Mouse (Mus musculus): Measurements from ENCODE around the gene Gm10057. TPM values are rescaled to one million over a fixed set of nuclear protein-coding genes. Genes with fewer than 3 reads are reported as not detected.
"Not testable (repeated sequence)": the region's sequence is repeated elsewhere in the genome, so short reads cannot be mapped to it uniquely, and the experiment has no call there.

Gene Gm10057
- not detected for total RNA-seq (2018; cell fraction: chromatin; rRNA removed)
- total RNA-seq (2018; cell fraction: cytosol; rRNA removed), result not detected
- total RNA-seq (2018; cell fraction: nucleus; rRNA removed), result not detected
- not detected in 3 replicates for polyA plus RNA-seq (2018)

DNA sequence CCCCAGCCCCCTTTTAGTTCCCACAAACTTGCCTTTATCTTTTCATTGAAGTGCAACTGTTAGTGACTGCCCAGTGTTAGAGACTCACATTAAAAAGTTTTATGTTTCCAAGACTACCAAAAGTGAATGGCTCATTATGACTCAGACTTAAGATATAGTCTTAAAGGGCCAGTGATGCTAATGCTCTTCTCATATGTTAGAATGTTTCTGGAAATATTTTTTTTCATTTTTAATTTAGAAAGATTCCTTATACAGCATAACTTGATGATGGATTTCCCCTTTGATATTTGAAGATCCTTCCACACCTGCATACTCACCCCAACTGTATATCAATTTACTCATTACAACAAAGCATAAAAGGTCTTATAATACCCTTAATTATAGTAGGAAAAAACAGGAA lies at the start of gene Gm10057:
Gene Gm10057, minus strand, starts transcription at position 101 of the 400 bp plus-strand sequence.
- H3K4me3 ChIP-seq (ENCODE audit: inconsistent target); H3K27ac ChIP-seq; H3K36me3 ChIP-seq (ENCODE audit: inconsistent target); H3K79me2 ChIP-seq (ENCODE audit: inconsistent target): not testable (repeated sequence)

DNA sequence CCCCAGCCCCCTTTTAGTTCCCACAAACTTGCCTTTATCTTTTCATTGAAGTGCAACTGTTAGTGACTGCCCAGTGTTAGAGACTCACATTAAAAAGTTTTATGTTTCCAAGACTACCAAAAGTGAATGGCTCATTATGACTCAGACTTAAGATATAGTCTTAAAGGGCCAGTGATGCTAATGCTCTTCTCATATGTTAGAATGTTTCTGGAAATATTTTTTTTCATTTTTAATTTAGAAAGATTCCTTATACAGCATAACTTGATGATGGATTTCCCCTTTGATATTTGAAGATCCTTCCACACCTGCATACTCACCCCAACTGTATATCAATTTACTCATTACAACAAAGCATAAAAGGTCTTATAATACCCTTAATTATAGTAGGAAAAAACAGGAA lies 21.1 kb downstream of the Gm10057 start, which contains the start of gene 4921511M17Rik:
Gene 4921511M17Rik, minus strand, starts transcription at position 101 of the 400 bp plus-strand sequence.
- not testable (repeated sequence) for H3K79me2 ChIP-seq (ENCODE audit: inconsistent target); H3K36me3 ChIP-seq (ENCODE audit: inconsistent target); H3K4me3 ChIP-seq (ENCODE audit: inconsistent target); H3K27ac ChIP-seq

DNA sequence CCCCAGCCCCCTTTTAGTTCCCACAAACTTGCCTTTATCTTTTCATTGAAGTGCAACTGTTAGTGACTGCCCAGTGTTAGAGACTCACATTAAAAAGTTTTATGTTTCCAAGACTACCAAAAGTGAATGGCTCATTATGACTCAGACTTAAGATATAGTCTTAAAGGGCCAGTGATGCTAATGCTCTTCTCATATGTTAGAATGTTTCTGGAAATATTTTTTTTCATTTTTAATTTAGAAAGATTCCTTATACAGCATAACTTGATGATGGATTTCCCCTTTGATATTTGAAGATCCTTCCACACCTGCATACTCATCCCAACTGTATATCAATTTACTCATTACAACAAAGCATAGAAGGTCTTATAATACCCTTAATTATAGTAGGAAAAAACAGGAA lies 42.3 kb downstream of the Gm10057 start, which contains the start of gene Samt1:
Gene Samt1, minus strand, starts transcription at position 101 of the 400 bp plus-strand sequence.
- H3K79me2 ChIP-seq (ENCODE audit: inconsistent target); H3K4me3 ChIP-seq (ENCODE audit: inconsistent target); H3K27ac ChIP-seq; H3K36me3 ChIP-seq (ENCODE audit: inconsistent target): not testable (repeated sequence)

Other genes with a start within 250 kb of the Gm10057 start
- not detected in 3 replicates for gene Spin2c, start 222.8 kb downstream of the Gm10057 start, polyA plus RNA-seq (2018)
- not detected in 3 replicates for gene Samt1, start 42.4 kb downstream of the Gm10057 start, polyA plus RNA-seq (2018)
- gene 4921511M17Rik, start 21.2 kb downstream of the Gm10057 start, polyA plus RNA-seq (2018), result not detected in 3 replicates
- not detected in 3 replicates for gene Gm15140, start 65.6 kb upstream of the Gm10057 start, polyA plus RNA-seq (2018)